Mouse (Mus musculus): ENCODE data around the gene Ptprf.

The Ptprf gene

GRCm38 (mm10) chr4:118291231-118291630, at the start of gene Ptprf:
Ptprf (minus strand) TSS chr4:118291405.
- DNase-seq, result peak; percentile 92

GRCm38 (mm10) chr4:118336658-118337057, 45.5 kb upstream of the Ptprf start:
- DNase-seq, result peak; percentile 83

- DNase-seq, result no peak
Measured at GRCm38 (mm10) chr4:118335991-118336390, 44.8 kb upstream of the Ptprf start.

GRCm38 (mm10) chr4:118331777-118332176, 40.6 kb upstream of the Ptprf start:
- peak; percentile 66 for DNase-seq

GRCm38 (mm10) chr4:118326476-118326875, 35.3 kb upstream of the Ptprf start:
- DNase-seq, result peak; percentile 77

- no peak for DNase-seq
Measured at GRCm38 (mm10) chr4:118320636-118321035, 29.4 kb upstream of the Ptprf start.

GRCm38 (mm10) chr4:118319706-118320344, 28.6 kb upstream of the Ptprf start:
- DNase-seq, result no peak

- DNase-seq, result no peak
Measured at GRCm38 (mm10) chr4:118316662-118317061, 25.5 kb upstream of the Ptprf start.

GRCm38 (mm10) chr4:118315286-118315685, 24.1 kb upstream of the Ptprf start:
- DNase-seq, result peak; percentile 28

GRCm38 (mm10) chr4:118310461-118310860, 19.3 kb upstream of the Ptprf start:
- DNase-seq, result no peak

- DNase-seq, result no peak
Measured at GRCm38 (mm10) chr4:118307533-118308263, 16.5 kb upstream of the Ptprf start.

GRCm38 (mm10) chr4:118306113-118306696, 15.0 kb upstream of the Ptprf start:
- no peak for DNase-seq

- no peak for DNase-seq
Measured at GRCm38 (mm10) chr4:118304984-118305383, 13.8 kb upstream of the Ptprf start.

- no peak for DNase-seq
Measured at GRCm38 (mm10) chr4:118297844-118298243, 6.6 kb upstream of the Ptprf start.

GRCm38 (mm10) chr4:118295651-118296561, 4.7 kb upstream of the Ptprf start:
- no peak for DNase-seq

- no peak for DNase-seq
Measured at GRCm38 (mm10) chr4:118294811-118295210, 3.6 kb upstream of the Ptprf start.

GRCm38 (mm10) chr4:118292741-118293306, 1.6 kb upstream of the Ptprf start:
- DNase-seq, result peak; percentile 88

GRCm38 (mm10) chr4:118290416-118291030, 682 bp downstream of the Ptprf start:
- DNase-seq, result peak; percentile 71

- DNase-seq, result peak; percentile 70
Measured at GRCm38 (mm10) chr4:118289960-118290415, 1.2 kb downstream of the Ptprf start.

- no peak for DNase-seq
Measured at GRCm38 (mm10) chr4:118289266-118289665, 1.9 kb downstream of the Ptprf start.

- DNase-seq, result no peak
Measured at GRCm38 (mm10) chr4:118288531-118288930, 2.7 kb downstream of the Ptprf start.

GRCm38 (mm10) chr4:118286202-118286601, 5.0 kb downstream of the Ptprf start:
- DNase-seq, result peak; percentile 46
